Mouse (Mus musculus): ENCODE measurements around the gene Odf2l. TPM values are rescaled to one million over a fixed set of nuclear protein-coding genes. Genes with fewer than 3 reads are reported as not detected.

Odf2l gene
- total and polyA plus RNA-seq, 2 experiments from 2014 or later: 9.2 to 16.8 TPM

DNA sequence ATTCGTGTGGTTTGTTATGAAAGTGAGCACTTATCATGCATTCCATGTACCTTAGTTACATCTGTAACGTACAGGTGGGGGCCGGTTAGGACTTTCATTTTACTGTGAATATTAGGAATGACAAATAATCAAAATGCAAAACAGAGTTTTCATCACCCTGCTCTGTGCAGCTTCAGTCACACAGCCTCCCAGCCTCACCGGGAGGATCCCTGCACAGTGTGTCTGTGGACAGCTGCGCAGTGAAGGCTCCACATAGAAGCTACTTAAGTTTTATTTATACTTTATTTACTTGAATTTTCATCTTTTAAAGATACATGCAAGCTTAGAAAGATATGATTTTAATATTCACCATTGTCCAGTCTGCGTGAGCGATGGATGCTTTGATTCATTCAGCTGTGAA is 32.7 kb downstream of the Odf2l start:
- DNase-seq (no peak), ATAC-seq (no peak)
- WGBS: 69% methylated on average over 7 of the region's 7 CpGs
- Histone ChIP-seq H3K36me3 (ENCODE audit: insufficient read depth) (0 out of 2 replicates have a peak, but pooled peaks cover 6% of the 10 kb centered on the region), H3K9me3 (ENCODE audit: low read length) (no peaks in the 10 kb centered on the region), H3K9ac (no peak overlapping the region), H3K4me2 (ENCODE audit: low read depth) (no peak overlapping the region), H3K27me3 (ENCODE audit: insufficient read depth, low read length) (no peaks in the 10 kb centered on the region), H3K4me1 (ENCODE audit: insufficient read depth) (no peaks in the 10 kb centered on the region), H3K27ac (ENCODE audit: low read depth, low read length) (no peak overlapping the region), H3K4me3 (ENCODE audit: low read depth, low read length) (no peak overlapping the region)
- TF ChIP-seq CTCF (IDR thresholded peaks at IDR 0.05; ENCODE audit: low read depth): no peak

DNA sequence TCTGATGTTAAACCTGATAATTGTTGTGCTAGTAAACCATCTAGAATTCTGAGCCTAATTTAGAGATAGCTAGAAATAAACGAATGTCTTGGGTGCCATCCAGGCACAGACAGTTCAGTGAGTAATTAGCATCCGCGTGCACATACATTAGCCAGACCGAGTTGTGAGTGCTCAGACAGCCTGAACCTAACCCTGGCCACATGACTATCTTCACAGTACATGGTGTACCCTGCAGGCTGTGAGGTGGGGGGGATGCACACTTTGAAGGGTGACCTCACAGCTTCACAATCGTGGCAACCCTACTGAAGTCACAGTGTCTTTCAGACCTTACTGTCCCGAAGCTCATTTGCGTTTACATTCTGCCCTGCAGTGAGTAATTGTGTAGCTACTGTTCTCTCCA is 33.5 kb downstream of the Odf2l start:
- Histone ChIP-seq H3K36me3 (ENCODE audit: insufficient read depth) (0 out of 2 replicates have a peak, but pooled peaks cover 3% of the 10 kb centered on the region), H3K9ac (no peak overlapping the region), H3K9me3 (ENCODE audit: low read length) (no peaks in the 10 kb centered on the region), H3K4me1 (ENCODE audit: insufficient read depth) (no peaks in the 10 kb centered on the region), H3K4me2 (ENCODE audit: low read depth) (no peak overlapping the region), H3K27ac (ENCODE audit: low read depth, low read length) (no peak overlapping the region), H3K4me3 (ENCODE audit: low read depth, low read length) (no peak overlapping the region), H3K27me3 (ENCODE audit: insufficient read depth, low read length) (no peaks in the 10 kb centered on the region)
- no peak for TF ChIP-seq CTCF (IDR thresholded peaks at IDR 0.05; ENCODE audit: low read depth)
- ATAC-seq: peak; percentile 66; the same call in 1 of the 2 replicates
- WGBS: 44% methylated on average over 7 of the region's 7 CpGs
- DNase-seq: peak; percentile 2

DNA sequence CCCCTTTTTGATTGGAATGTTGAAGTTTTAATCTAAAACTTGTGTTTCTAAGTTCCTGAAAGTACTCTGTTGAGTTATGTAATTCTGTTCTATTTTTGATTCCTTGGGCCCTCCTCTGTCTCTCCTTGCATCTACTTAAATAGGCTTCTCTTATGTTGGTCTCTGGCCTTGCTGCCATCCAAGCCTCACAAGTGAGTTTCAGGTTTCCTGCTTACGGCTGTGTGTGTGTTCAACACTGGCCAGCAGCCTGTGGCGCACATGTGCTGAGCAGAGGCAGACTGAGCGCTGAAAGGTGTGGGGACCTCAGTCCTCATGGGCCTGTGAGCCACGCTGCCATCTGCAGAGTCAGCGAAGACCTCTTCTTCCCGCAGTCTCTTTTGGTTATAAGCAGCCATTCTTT is 38.5 kb downstream of the Odf2l start:
- TF ChIP-seq CTCF (IDR thresholded peaks at IDR 0.05; ENCODE audit: low read depth): no peak
- H3K4me2 ChIP-seq (ENCODE audit: low read depth): no peak overlapping the region
- ATAC-seq: no peak
- 92% methylated on average over 6 of the region's 6 CpGs for WGBS
- H3K9me3 ChIP-seq (ENCODE audit: low read length): no peaks in the 10 kb centered on the region
- 0 out of 2 replicates have a peak, but pooled peaks cover 3% of the 10 kb centered on the region for H3K36me3 ChIP-seq (ENCODE audit: insufficient read depth)
- no peak overlapping the region for H3K4me3 ChIP-seq (ENCODE audit: low read depth, low read length)
- no peak overlapping the region for H3K27ac ChIP-seq (ENCODE audit: low read depth, low read length)
- no peaks in the 10 kb centered on the region for H3K4me1 ChIP-seq (ENCODE audit: insufficient read depth)
- H3K27me3 ChIP-seq (ENCODE audit: insufficient read depth, low read length): no peaks in the 10 kb centered on the region
- DNase-seq: no peak
- no peak overlapping the region for H3K9ac ChIP-seq

DNA sequence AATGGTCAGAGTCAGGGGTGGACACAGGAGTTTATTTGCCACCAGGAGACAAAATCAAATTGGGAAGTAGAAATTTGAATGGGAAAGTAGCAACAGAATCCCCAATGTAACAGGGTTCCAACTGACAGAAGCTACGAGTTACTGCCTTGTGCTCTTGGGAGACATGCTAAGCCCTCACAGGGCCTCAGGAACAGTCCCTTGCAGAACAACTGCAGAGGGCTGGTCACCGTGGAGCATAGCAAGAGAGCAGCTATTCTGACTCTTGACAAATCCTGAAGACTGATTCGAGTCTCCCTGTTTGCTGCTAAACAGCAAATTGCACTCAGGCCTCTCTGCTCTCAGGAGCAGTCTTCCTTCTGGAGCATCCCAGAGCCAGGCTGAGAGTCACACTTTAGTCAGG is 40.1 kb downstream of the Odf2l start:
- Histone ChIP-seq H3K9me3 (ENCODE audit: low read length) (no peaks in the 10 kb centered on the region), H3K27ac (ENCODE audit: low read depth, low read length) (no peak overlapping the region), H3K4me2 (ENCODE audit: low read depth) (no peak overlapping the region), H3K4me3 (ENCODE audit: low read depth, low read length) (no peak overlapping the region), H3K27me3 (ENCODE audit: insufficient read depth, low read length) (no peaks in the 10 kb centered on the region), H3K36me3 (ENCODE audit: insufficient read depth) (0 out of 2 replicates have a peak, but pooled peaks cover 3% of the 10 kb centered on the region), H3K9ac (no peak overlapping the region), H3K4me1 (ENCODE audit: insufficient read depth) (no peaks in the 10 kb centered on the region)
- WGBS: 98% methylated on average over 3 of the region's 3 CpGs
- DNase-seq (no peak), ATAC-seq (no peak)
- TF ChIP-seq CTCF (IDR thresholded peaks at IDR 0.05; ENCODE audit: low read depth): no peak

DNA sequence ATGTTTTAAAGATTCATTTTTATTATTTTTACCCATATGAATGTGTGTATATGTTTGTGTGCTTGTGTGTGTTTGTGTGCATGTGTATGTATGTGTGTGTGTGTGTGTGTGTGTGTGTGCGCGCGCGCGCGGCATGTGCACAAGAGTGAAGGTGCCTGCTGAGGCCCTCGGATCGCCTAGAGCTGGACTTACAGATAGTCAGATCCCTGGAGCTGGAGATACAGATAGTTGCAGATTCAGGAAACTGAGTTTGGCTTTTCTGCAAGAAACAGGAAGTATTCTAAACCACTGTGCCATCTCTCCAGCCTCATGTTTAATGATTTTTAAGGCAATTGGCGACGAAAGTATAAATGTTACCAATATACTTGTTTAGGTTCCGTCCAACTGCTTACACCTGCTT is 48.4 kb downstream of the Odf2l start:
- no peak overlapping the region for H3K4me2 ChIP-seq (ENCODE audit: low read depth)
- no peak for ATAC-seq
- DNase-seq: no peak
- H3K36me3 ChIP-seq (ENCODE audit: insufficient read depth): no peaks in the 10 kb centered on the region
- 95% methylated on average over 11 of the region's 11 CpGs for whole genome bisulfite sequencing
- H3K27me3 ChIP-seq (ENCODE audit: insufficient read depth, low read length): no peaks in the 10 kb centered on the region
- H3K9ac ChIP-seq: no peak overlapping the region
- H3K9me3 ChIP-seq (ENCODE audit: low read length): no peaks in the 10 kb centered on the region
- no peak overlapping the region for H3K4me3 ChIP-seq (ENCODE audit: low read depth, low read length)
- no peaks in the 10 kb centered on the region for H3K4me1 ChIP-seq (ENCODE audit: insufficient read depth)
- no peak overlapping the region for H3K27ac ChIP-seq (ENCODE audit: low read depth, low read length)
- no peak for TF ChIP-seq CTCF (IDR thresholded peaks at IDR 0.05; ENCODE audit: low read depth)

DNA sequence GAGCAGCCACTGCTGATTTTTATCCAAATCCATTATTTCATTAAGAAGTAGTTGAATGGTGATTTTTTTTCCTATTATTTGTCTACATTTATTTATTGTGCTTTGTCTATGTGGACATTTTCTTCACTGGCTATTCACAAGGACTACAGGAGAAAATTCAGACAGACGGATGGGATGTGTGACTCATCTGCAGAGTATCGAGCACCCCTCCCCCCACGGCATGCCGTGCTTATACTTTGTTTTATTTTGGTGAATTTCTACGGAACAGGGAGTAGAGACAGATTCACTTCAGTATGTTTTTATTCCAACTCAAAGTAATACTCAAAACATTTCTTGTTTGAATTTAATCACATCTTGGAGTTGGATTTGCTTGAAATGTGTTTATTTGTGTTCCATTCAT is 49.4 kb downstream of the Odf2l start:
- Histone ChIP-seq H3K27me3 (ENCODE audit: insufficient read depth, low read length) (no peaks in the 10 kb centered on the region), H3K4me2 (ENCODE audit: low read depth) (no peak overlapping the region), H3K4me3 (ENCODE audit: low read depth, low read length) (no peak overlapping the region), H3K27ac (ENCODE audit: low read depth, low read length) (no peak overlapping the region), H3K9me3 (ENCODE audit: low read length) (no peaks in the 10 kb centered on the region), H3K36me3 (ENCODE audit: insufficient read depth) (no peaks in the 10 kb centered on the region), H3K9ac (no peak overlapping the region), H3K4me1 (ENCODE audit: insufficient read depth) (no peaks in the 10 kb centered on the region)
- DNase-seq: no peak
- no peak for TF ChIP-seq CTCF (IDR thresholded peaks at IDR 0.05; ENCODE audit: low read depth)
- no peak for ATAC-seq
- WGBS: 76% methylated on average over 5 of the region's 5 CpGs

DNA sequence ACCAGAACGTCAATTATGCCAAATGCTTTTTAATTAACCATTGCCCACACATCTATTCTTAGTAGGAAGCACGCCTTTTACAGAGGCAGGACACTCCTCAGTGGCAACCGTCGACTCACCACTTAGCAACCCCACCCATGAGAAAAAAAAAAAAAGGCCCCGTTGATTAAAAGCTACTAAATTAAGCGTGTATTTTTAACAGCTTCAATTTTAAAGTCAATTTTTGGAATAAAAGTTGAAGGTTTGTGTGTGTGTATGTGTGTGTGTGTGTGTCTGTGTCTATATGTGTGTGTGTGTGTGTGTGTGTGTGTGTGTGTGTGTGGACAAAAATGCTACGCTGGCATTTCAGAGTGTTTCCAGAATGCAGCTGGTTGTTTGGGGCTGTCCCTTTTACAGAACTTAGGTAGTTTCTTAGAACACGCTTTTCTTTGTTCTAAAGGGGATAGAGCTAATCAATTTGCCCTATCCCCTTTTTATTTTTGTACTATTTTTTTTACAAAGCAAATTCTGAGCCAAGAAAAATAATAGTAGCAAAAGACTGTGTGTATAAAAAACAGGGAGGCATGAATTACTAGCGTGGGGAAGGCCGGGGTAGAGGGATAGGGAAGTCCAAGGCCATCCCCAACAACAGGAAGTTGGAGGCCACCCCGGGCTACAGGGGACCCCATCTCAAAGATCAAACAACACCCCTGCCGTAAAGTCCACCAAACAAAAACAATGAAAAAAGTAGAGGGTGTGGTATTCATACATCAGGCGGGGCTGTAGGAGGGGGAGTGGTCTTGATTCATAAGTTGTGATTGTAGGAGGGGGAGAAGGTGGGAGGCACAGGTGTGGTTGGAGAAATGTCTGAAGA is 50.7 kb downstream of the Odf2l start:
- no peak overlapping the region for H3K4me2 ChIP-seq (ENCODE audit: low read depth)
- no peak for TF ChIP-seq CTCF (IDR thresholded peaks at IDR 0.05; ENCODE audit: low read depth)
- H3K4me1 ChIP-seq (ENCODE audit: insufficient read depth): no peaks in the 10 kb centered on the region
- no peaks in the 10 kb centered on the region for H3K27me3 ChIP-seq (ENCODE audit: insufficient read depth, low read length)
- no peak overlapping the region for H3K4me3 ChIP-seq (ENCODE audit: low read depth, low read length)
- no peaks in the 10 kb centered on the region for H3K9me3 ChIP-seq (ENCODE audit: low read length)
- H3K36me3 ChIP-seq (ENCODE audit: insufficient read depth): no peaks in the 10 kb centered on the region
- DNase-seq (no peak), ATAC-seq (no peak)
- 69% methylated on average over 13 of the region's 13 CpGs for WGBS
- no peak overlapping the region for H3K27ac ChIP-seq (ENCODE audit: low read depth, low read length)
- H3K9ac ChIP-seq: no peak overlapping the region

All from forebrain, postnatal 0 days (tissue).